Mouse (Mus musculus): Measurements from ENCODE around the gene Olfr1215.

- TF ChIP-seq CTCF (IDR thresholded peaks at IDR 0.05; ENCODE audit: insufficient read depth, low read length) (no peak), POLR2A (IDR thresholded peaks at IDR 0.05; ENCODE audit: borderline replicate concordance, extremely low read depth, low read depth, low read length) (no peak)
These were observed 26.6 kb downstream of the Olfr1215 start, which contains the start of gene Gm13762 for GRCm38 (mm10) chr2:88980181-88980580.
